Mouse (Mus musculus) erythroblast, embryonic 14.5 days (primary cell): ENCODE results near the gene Lgals3.

Source experiments
- GATA1 ChIP-seq: IDR thresholded peaks from 2 replicates; pipeline ENCODE4 v1.6.1; 2012; ENCODE audit warnings: low read length, inconsistent platforms, mixed read lengths
- TAL1 ChIP-seq: IDR thresholded peaks from 3 replicates; pipeline ENCODE4 v1.6.1; 2012; ENCODE audit warnings: low read length, inconsistent platforms, mixed read lengths

GRCm38 (mm10) chr14:47432987-47433386 is 65.4 kb downstream of the Lgals3 start:
- no peak for TF ChIP-seq TAL1
- no peak for TF ChIP-seq GATA1
